Mouse (Mus musculus) heart, adult 2 months (tissue): ENCODE results near the gene Mtmr14. TPM values are rescaled to one million over a fixed set of nuclear protein-coding genes. Genes with fewer than 3 reads are reported as not detected.

ENCODE experiments used
- DNase-seq, 2 experiments: peaks; one replicate each; pipeline ENCODE4 v3.0.0; 2021
- H3K27ac ChIP-seq: fragments of 200-600 bp; 2 replicates; pipeline ENCODE4 v1.8.1; 2022
- H3K27me3 ChIP-seq: fragments of 200-500 bp; 2 replicates; pipeline ENCODE4 v1.6.1; 2012; ENCODE audit warnings: mild to moderate bottlenecking, low read length, inconsistent platforms, mixed read lengths; ENCODE audit not compliant: control insufficient read depth, insufficient read depth
- H3K36me3 ChIP-seq: fragments of 200-500 bp; 2 replicates; pipeline ENCODE4 v1.6.1; 2012; ENCODE audit warnings: low read length, inconsistent platforms; ENCODE audit not compliant: control insufficient read depth, insufficient read depth
- H3K4me1 ChIP-seq: fragments of 200-500 bp; 2 replicates; pipeline ENCODE4 v1.6.1; 2011; ENCODE audit warnings: low read length; ENCODE audit not compliant: control insufficient read depth, insufficient read depth
- H3K4me3 ChIP-seq: fragments of 200-600 bp; 2 replicates; pipeline ENCODE4 v1.8.1; 2022
- H3K79me2 ChIP-seq: fragments of 200-500 bp; replicated peaks from 2 replicates; pipeline ENCODE4 v1.6.1; 2012; ENCODE audit warnings: mild to moderate bottlenecking, inconsistent platforms, low read length, moderate library complexity, mixed read lengths; ENCODE audit not compliant: control insufficient read depth, insufficient read depth
- H3K9ac ChIP-seq: fragments of 200-500 bp; 2 replicates; pipeline ENCODE4 v1.6.1; 2012; ENCODE audit warnings: low read depth, mild to moderate bottlenecking, control low read depth, inconsistent platforms, low read length, mixed read lengths
- CTCF ChIP-seq: fragments of 200-600 bp; IDR thresholded peaks from 2 replicates; pipeline ENCODE4 v1.8.1; 2022; ENCODE audit warnings: antibody characterized with exemption, mild to moderate bottlenecking, moderate library complexity
- EP300 ChIP-seq: fragments of 200-500 bp; IDR thresholded peaks from 2 replicates; pipeline ENCODE4 v1.6.1; 2011; ENCODE audit warnings: low read depth, low read length, control low read depth; ENCODE audit not compliant: insufficient read depth
- POLR2A ChIP-seq: fragments of 200-500 bp; IDR thresholded peaks from 2 replicates; pipeline ENCODE4 v1.6.1; 2011; ENCODE audit warnings: mild to moderate bottlenecking, low read depth, low read length, control low read depth; ENCODE audit not compliant: insufficient read depth
- WGBS: fragments of 180-500 bp; shearing (Covaris S2); methylation state at CpG from one replicate; pipeline ENCODE4 v1.1.7; 2018; 5-methylcytosine and 5-hydroxymethylcytosine counted together
- intact Hi-C: fragments of 180-260 bp; cut with DNase I; formaldehyde crosslinking; loops from one replicate; pipeline ENCODE4 v1.15.1; 2025
- polyA plus RNA-seq: library from polyadenylated mRNA; depleted of rRNA; stranded (reverse); fragments of >200 nt; gene quantifications from 2 replicates; pipeline ENCODE4 v1.2.3, GENCODE M21; 2012
- total RNA-seq, 2 experiments: library from RNA; stranded (reverse); gene quantifications; 2 replicates each; pipeline ENCODE4 v1.2.3; 2021

Mtmr14 gene
- total and polyA plus RNA-seq, 3 experiments, result 13.3 to 23.7 (median 15.7) TPM

GRCm38 (mm10) chr6:113302258-113302657 is 64.6 kb downstream of the Mtmr14 start:
- 15% methylated on average over 3 of the region's 3 CpGs for WGBS
- no peak overlapping the region for H3K27ac ChIP-seq
- H3K27me3 ChIP-seq, result no peaks in the 10 kb centered on the region
- intact Hi-C loops, result no loop called here
- no peaks in the 10 kb centered on the region for H3K4me1 ChIP-seq
- DNase-seq, result no peak
- TF ChIP-seq CTCF (peak; percentile 83), POLR2A (no peak), EP300 (no peak)
- H3K4me3 ChIP-seq, result no peak overlapping the region
- no peak overlapping the region for H3K9ac ChIP-seq
- no peaks in the 10 kb centered on the region for H3K79me2 ChIP-seq
- H3K36me3 ChIP-seq, result no peaks in the 10 kb centered on the region

- TF ChIP-seq CTCF (no peak), EP300 (peak; percentile 81; the same call in 1 of the 2 replicates), POLR2A (peak; percentile 66)
- H3K27me3 ChIP-seq, result no peaks in the 10 kb centered on the region
- H3K27ac ChIP-seq, result peak overlapping the region; percentile 99
- peak overlapping the region; percentile 93 for H3K9ac ChIP-seq
- peak; percentile 99 to 100 for DNase-seq
- peaks cover 7% of the 10 kb centered on the region for H3K4me1 ChIP-seq
- H3K36me3 ChIP-seq, result peaks cover 6% of the 10 kb centered on the region
- H3K79me2 ChIP-seq, result peaks cover 8% of the 10 kb centered on the region
- intact Hi-C loops, result loop anchor here (2.0 to 5.0 kb wide), 2 partner anchors 72 to 259 kb away; partner anchors contain the start of genes Arpc4 and Thumpd3
- peak overlapping the region; percentile 87 for H3K4me3 ChIP-seq
- WGBS, result 1% methylated on average over 47 of the region's 50 CpGs
Measured at GRCm38 (mm10) chr6:113306322-113306985, 68.8 kb downstream of the Mtmr14 start.

DNA sequence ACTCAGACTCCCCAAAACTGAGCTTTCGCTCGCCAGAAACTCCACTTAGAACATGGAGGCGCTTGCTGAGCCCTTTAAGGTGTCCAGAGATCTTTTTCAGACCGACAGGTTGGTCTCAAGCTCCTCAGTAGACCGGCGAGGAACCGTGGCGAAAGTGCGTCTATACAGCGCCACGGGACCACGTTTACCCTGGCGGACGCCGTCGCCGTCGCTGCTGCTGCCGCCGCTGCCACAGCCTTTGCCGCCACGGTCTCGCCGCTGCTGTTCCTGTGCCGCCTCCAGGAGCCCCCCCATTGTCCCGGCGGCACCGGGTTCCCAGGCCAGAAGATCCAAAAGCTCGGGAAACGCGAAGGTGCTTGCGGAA is 69.3 kb downstream of the Mtmr14 start, which contains the start of gene Brpf1:
Gene Brpf1, plus strand, starts transcription at position 152 of the 364 bp plus-strand sequence.
- intact Hi-C loops, result loop anchor here (2.0 to 5.0 kb wide), 2 partner anchors 72 to 260 kb away; partner anchors contain the start of genes Arpc4 and Thumpd3
- no peak for DNase-seq
- Histone ChIP-seq H3K4me1 (peaks cover 7% of the 10 kb centered on the region), H3K27me3 (no peaks in the 10 kb centered on the region), H3K27ac (peak within 1 kb of the TSS; percentile 99), H3K4me3 (peak within 1 kb of the TSS; percentile 87), H3K9ac (peak within 1 kb of the TSS; percentile 93), H3K36me3 (peaks cover 6% of the 10 kb centered on the region), H3K79me2 (peaks cover 8% of the 10 kb centered on the region)
- WGBS, result under 1% methylated on average over 32 of the region's 32 CpGs
- no peak for TF ChIP-seq EP300
- peak; percentile 33 for TF ChIP-seq CTCF
- TF ChIP-seq POLR2A, result peak; percentile 42

DNA sequence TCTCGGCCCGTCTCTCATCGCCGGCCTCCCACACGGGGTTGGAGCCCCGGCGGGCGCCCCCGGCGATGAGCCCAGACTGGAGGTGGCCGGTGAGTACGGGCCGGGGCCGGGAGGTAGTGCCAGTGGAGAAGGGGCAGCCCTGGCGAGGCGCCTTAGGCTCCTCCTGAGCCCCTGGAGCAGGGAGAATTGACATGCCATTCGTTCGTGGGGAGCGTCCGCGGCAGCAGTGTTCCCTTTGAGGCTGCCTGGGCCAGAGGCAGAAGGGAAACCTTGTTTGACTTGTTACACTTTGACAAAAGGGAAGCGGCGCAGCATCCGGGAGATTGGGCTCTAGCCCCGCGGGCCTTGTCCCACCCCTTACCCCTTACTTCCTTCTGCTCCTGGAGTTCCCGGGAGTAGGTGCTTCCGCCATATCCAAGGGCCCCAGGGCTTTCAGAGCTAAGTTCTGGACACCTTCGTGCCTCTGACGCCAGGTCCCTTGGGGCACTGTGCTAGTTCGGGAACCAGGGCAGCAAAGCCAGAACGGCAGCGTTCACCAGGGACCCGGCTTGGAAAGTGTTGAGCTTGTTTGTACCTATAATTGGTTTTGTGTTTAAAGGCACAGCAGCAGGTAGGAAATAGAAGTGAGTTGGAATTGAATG is 70.0 kb downstream of the Mtmr14 start:
- Histone ChIP-seq H3K4me3 (peak overlapping the region; percentile 87), H3K27me3 (no peaks in the 10 kb centered on the region), H3K36me3 (peaks cover 12% of the 10 kb centered on the region), H3K79me2 (peaks cover 8% of the 10 kb centered on the region), H3K4me1 (peaks cover 7% of the 10 kb centered on the region), H3K9ac (peak overlapping the region; percentile 93), H3K27ac (peak overlapping the region; percentile 99)
- WGBS, result under 1% methylated on average over 34 of the region's 34 CpGs
- TF ChIP-seq CTCF, result no peak
- TF ChIP-seq POLR2A, result no peak
- no peak for TF ChIP-seq EP300
- peak; percentile 66 for DNase-seq
- intact Hi-C loops, result loop anchor here (1.0 to 5.0 kb wide), 3 partner anchors 19 to 260 kb away; partner anchors contain the start of genes Arpc4, Ogg1 and Thumpd3

GRCm38 (mm10) chr6:113308141-113308540 is 70.5 kb downstream of the Mtmr14 start:
- peak overlapping the region; percentile 99 for H3K27ac ChIP-seq
- intact Hi-C loops, result loop anchor here (1.0 to 5.0 kb wide), 2 partner anchors 18 to 261 kb away; partner anchors contain the start of genes Ogg1 and Thumpd3

More at GRCm38 (mm10) chr6:113308141-113308540, 70.5 kb downstream of the Mtmr14 start:
- WGBS, result 10% methylated on average over 5 of the region's 5 CpGs
- DNase-seq, result no peak
- Histone ChIP-seq H3K9ac (peak overlapping the region; percentile 93), H3K4me3 (peak overlapping the region; percentile 87), H3K4me1 (peaks cover 7% of the 10 kb centered on the region), H3K36me3 (peaks cover 16% of the 10 kb centered on the region), H3K79me2 (peaks cover 8% of the 10 kb centered on the region), H3K27me3 (no peaks in the 10 kb centered on the region)
- TF ChIP-seq CTCF (peak; percentile 54), POLR2A (no peak)
